Mouse (Mus musculus): Measurements from ENCODE around the gene Pla2g16. TPM values are rescaled to one million over a fixed set of nuclear protein-coding genes. Genes with fewer than 3 reads are reported as not detected.

The Pla2g16 gene
- polyA plus RNA-seq (2015; fragmentation: Nextera tagmentation; extraction: Ambion mirVana), result 4.8 and 5.7 TPM in 2 replicates

DNA sequence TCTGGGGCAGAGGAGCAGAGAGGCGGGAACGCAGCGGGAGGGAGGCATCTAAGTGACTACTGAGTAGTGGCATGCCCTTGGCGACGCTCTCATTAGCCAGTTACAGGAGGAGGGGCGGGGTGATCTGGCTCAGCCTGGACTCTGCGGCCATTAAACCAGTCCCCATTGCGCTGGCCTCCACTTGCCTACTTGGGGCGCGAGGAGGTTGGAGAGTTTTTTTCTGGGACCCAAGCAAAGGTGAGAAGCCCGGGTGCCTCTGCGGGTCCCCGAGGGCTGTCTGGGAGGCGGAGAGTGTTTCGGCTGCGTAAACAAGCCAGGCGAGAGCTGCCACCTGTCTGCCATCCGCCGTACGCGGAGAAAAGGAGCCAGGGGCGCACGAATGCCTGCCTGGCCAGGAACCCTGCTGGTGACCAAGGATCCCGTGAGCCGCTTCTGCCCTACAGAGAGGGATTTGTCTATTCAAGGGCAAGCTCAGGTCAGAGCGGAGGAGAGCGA, at the start of gene Pla2g16:
Gene Pla2g16, plus strand, starts transcription at position 132 of the 495 bp plus-strand sequence.
- no peaks in the 10 kb centered on the region for H3K36me3 ChIP-seq
- H3K4me2 ChIP-seq, result peak within 1 kb of the TSS; percentile 71
- H3K9me3 ChIP-seq, result no peaks in the 10 kb centered on the region
- H3K4me1 ChIP-seq (replicated peaks), result peaks cover 8% of the 10 kb centered on the region
- 0 out of 2 replicates have a peak, but pooled peaks cover 6% of the 10 kb centered on the region for H3K27me3 ChIP-seq
- WGBS, result under 1% methylated on average over 27 of the region's 27 CpGs
- H3K9ac ChIP-seq, result no peak within 1 kb of the TSS
- H3K4me3 ChIP-seq, result peak within 1 kb of the TSS; percentile 41
- no peak within 1 kb of the TSS for H3K27ac ChIP-seq (replicated peaks)
- peak; percentile 74; the same call in 1 of the 2 replicates for ATAC-seq (ENCODE audit: low FRiP score, low read depth)

GRCm38 (mm10) chr19:7508026-7508425, 49.2 kb upstream of the Pla2g16 start:
- H3K36me3 ChIP-seq, result peaks cover 6% of the 10 kb centered on the region
- no peak overlapping the region for H3K9ac ChIP-seq
- H3K27ac ChIP-seq (replicated peaks), result no peak overlapping the region
- H3K27me3 ChIP-seq, result no peaks in the 10 kb centered on the region
- no peaks in the 10 kb centered on the region for H3K9me3 ChIP-seq
- no peak overlapping the region for H3K4me3 ChIP-seq
- ATAC-seq (ENCODE audit: low FRiP score, low read depth), result no peak
- WGBS, result 77% methylated on average over 4 of the region's 4 CpGs
- no peaks in the 10 kb centered on the region for H3K4me1 ChIP-seq (replicated peaks)
- H3K4me2 ChIP-seq, result no peak overlapping the region

DNA sequence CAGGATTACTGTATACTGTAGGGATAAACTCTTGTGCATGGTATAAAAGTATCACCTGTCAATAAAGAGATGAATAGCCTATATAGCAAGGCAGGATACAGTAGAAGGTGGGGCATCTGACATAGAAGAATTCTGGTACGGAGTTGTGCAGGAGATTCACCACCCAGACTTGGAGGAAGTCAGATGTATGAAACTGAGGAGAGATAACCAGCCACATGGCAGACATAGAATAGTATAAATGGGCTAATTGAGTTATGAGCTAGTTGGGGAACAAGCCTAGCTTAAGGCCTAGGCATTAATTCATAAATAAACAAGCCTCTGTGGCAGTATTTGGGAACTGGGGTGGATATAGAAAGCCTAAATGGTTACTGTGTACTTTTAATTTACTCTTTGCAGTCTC, 40.8 kb upstream of the Pla2g16 start:
- Histone ChIP-seq H3K4me1 (replicated peaks) (no peaks in the 10 kb centered on the region), H3K27me3 (no peaks in the 10 kb centered on the region), H3K9me3 (no peaks in the 10 kb centered on the region), H3K9ac (no peak overlapping the region), H3K36me3 (peaks cover 14% of the 10 kb centered on the region; the same call in 1 of the 2 replicates), H3K4me3 (no peak overlapping the region), H3K4me2 (no peak overlapping the region), H3K27ac (replicated peaks) (no peak overlapping the region)
- no peak for ATAC-seq (ENCODE audit: low FRiP score, low read depth)
- WGBS, result 98% methylated on average over 1 of the region's 1 CpGs

- 95% methylated on average over 3 of the region's 3 CpGs for WGBS
- H3K4me1 ChIP-seq (replicated peaks), result no peaks in the 10 kb centered on the region
- H3K4me3 ChIP-seq, result no peak overlapping the region
- no peaks in the 10 kb centered on the region for H3K27me3 ChIP-seq
- H3K27ac ChIP-seq (replicated peaks), result no peak overlapping the region
- peaks cover 40% of the 10 kb centered on the region for H3K36me3 ChIP-seq
- H3K9me3 ChIP-seq, result no peaks in the 10 kb centered on the region
- no peak overlapping the region for H3K9ac ChIP-seq
- H3K4me2 ChIP-seq, result no peak overlapping the region
- ATAC-seq (ENCODE audit: low FRiP score, low read depth), result no peak
These were observed 35.6 kb upstream of the Pla2g16 start for GRCm38 (mm10) chr19:7521619-7522018.

DNA sequence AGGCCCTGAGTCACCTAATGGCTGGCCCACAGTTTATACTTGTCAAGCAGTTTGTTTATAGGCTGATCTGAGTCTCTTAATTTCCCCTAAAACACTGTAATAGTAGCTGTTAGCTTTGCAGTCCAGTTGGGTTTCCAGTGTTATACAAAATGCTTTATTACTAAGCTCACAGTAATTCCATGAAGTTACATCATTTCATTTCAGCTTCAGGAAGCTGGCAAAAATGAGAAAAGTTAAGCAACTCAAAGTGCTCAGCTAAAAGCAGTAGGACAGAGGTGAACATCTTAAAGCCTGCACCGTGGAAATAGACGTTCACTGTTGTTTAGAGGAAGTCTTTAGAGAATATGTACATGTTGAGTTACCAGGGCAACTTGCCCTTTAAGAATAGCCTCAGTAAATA, 34.4 kb upstream of the Pla2g16 start:
- no peak overlapping the region for H3K9ac ChIP-seq
- peaks cover 38% of the 10 kb centered on the region for H3K36me3 ChIP-seq
- no peak for ATAC-seq (ENCODE audit: low FRiP score, low read depth)

DNA sequence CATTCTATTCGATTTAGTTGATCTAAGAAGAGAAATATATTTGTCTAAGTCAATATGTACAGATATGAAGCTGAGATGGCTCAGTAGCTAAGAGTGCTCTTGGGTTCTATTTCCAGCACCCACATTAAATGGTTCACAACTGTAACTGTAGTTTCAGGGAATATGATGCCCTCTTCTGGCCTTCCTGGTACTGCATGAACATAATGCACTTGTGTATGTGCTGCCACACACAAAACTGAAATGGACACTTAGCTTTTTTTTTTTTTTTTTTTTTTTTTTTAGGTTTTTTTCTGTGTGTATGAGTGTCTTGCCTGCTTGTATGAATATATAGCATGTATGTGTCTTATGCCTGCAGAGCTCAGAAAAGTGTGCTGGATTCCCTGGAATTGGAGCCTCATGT, 34.0 kb upstream of the Pla2g16 start:
- WGBS, result 95% methylated on average over 1 of the region's 1 CpGs
- no peaks in the 10 kb centered on the region for H3K9me3 ChIP-seq
- ATAC-seq (ENCODE audit: low FRiP score, low read depth), result no peak
- no peak overlapping the region for H3K4me2 ChIP-seq
- no peak overlapping the region for H3K27ac ChIP-seq (replicated peaks)
- H3K4me3 ChIP-seq, result no peak overlapping the region
- no peak overlapping the region for H3K9ac ChIP-seq
- H3K27me3 ChIP-seq, result no peaks in the 10 kb centered on the region
- peaks cover 36% of the 10 kb centered on the region for H3K36me3 ChIP-seq
- no peaks in the 10 kb centered on the region for H3K4me1 ChIP-seq (replicated peaks)

More for the DNA sequence above, 34.4 kb upstream of the Pla2g16 start:
- Histone ChIP-seq H3K4me1 (replicated peaks) (no peaks in the 10 kb centered on the region), H3K27me3 (no peaks in the 10 kb centered on the region), H3K4me2 (no peak overlapping the region), H3K4me3 (no peak overlapping the region), H3K9me3 (no peaks in the 10 kb centered on the region), H3K27ac (replicated peaks) (no peak overlapping the region)
- 96% methylated on average over 2 of the region's 2 CpGs for WGBS

DNA sequence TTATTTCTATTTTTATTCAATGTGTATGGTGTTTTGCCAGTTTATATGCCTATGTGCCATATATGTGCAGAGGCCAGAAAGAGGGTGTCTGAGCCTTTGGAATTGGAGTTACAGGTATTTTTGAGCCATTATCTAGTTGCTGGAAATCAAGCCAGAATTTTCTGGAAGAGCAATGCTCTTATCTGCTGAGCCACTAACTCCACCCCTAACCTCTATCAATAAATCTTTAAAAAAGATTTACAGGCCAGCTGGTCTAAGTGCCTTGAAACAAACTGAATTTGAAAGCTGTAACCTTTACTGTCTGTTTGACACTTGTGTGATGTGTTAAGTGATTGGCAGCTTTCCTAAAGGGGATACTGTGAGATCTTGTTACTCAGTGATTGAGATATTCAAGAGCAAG, 33.5 kb upstream of the Pla2g16 start:
- Histone ChIP-seq H3K36me3 (peaks cover 32% of the 10 kb centered on the region), H3K4me1 (replicated peaks) (no peaks in the 10 kb centered on the region), H3K4me3 (no peak overlapping the region), H3K4me2 (no peak overlapping the region), H3K27me3 (no peaks in the 10 kb centered on the region), H3K27ac (replicated peaks) (no peak overlapping the region), H3K9ac (no peak overlapping the region), H3K9me3 (no peaks in the 10 kb centered on the region)
- no peak for ATAC-seq (ENCODE audit: low FRiP score, low read depth)

GRCm38 (mm10) chr19:7524879-7525278, 32.4 kb upstream of the Pla2g16 start:
- H3K36me3 ChIP-seq, result peaks cover 35% of the 10 kb centered on the region
- no peaks in the 10 kb centered on the region for H3K27me3 ChIP-seq
- H3K4me3 ChIP-seq, result no peak overlapping the region
- H3K9ac ChIP-seq, result no peak overlapping the region
- no peak overlapping the region for H3K4me2 ChIP-seq
- H3K4me1 ChIP-seq (replicated peaks), result no peaks in the 10 kb centered on the region
- no peaks in the 10 kb centered on the region for H3K9me3 ChIP-seq
- H3K27ac ChIP-seq (replicated peaks), result no peak overlapping the region
- no peak for ATAC-seq (ENCODE audit: low FRiP score, low read depth)
- 83% methylated on average over 3 of the region's 3 CpGs for WGBS

- peak; percentile 82 for ATAC-seq (ENCODE audit: low FRiP score, low read depth)
- Histone ChIP-seq H3K4me3 (no peak overlapping the region), H3K9ac (no peak overlapping the region), H3K4me1 (replicated peaks) (no peaks in the 10 kb centered on the region), H3K36me3 (peaks cover 34% of the 10 kb centered on the region), H3K9me3 (no peaks in the 10 kb centered on the region), H3K27me3 (no peaks in the 10 kb centered on the region), H3K27ac (replicated peaks) (no peak overlapping the region), H3K4me2 (no peak overlapping the region)
- 54% methylated on average over 7 of the region's 7 CpGs for WGBS
These were observed 28.4 kb upstream of the Pla2g16 start for GRCm38 (mm10) chr19:7528639-7529428.

DNA sequence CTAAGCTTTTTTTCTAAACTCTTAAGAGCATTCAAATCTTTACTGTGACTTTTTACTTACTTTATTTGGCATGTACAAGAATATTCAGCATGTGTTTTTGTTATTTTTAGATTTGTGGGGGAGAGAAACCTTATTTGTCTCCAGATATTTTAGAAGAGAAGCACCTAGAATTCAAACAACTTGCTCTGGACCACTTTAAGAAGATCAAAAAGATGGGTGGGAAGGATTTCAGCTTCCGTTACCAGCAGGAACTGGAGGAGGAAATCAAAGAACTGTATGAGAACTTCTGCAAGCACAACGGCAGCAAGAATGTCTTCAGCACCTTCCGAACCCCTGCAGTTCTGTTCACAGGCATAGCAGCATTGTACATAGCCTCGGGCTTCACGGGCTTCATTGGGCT, 25.4 kb upstream of the Pla2g16 start:
- peaks cover 27% of the 10 kb centered on the region for H3K36me3 ChIP-seq
- H3K27ac ChIP-seq (replicated peaks), result no peak overlapping the region
- 90% methylated on average over 5 of the region's 5 CpGs for WGBS
- no peak overlapping the region for H3K9ac ChIP-seq
- no peaks in the 10 kb centered on the region for H3K27me3 ChIP-seq
- H3K9me3 ChIP-seq, result no peaks in the 10 kb centered on the region
- ATAC-seq (ENCODE audit: low FRiP score, low read depth), result no peak
- H3K4me2 ChIP-seq, result no peak overlapping the region
- no peaks in the 10 kb centered on the region for H3K4me1 ChIP-seq (replicated peaks)
- H3K4me3 ChIP-seq, result no peak overlapping the region

- no peaks in the 10 kb centered on the region for H3K9me3 ChIP-seq
- WGBS, result 50% methylated on average over 5 of the region's 5 CpGs
- H3K36me3 ChIP-seq, result peaks cover 27% of the 10 kb centered on the region
- no peak overlapping the region for H3K27ac ChIP-seq (replicated peaks)
- no peak for ATAC-seq (ENCODE audit: low FRiP score, low read depth)
- H3K4me1 ChIP-seq (replicated peaks), result no peaks in the 10 kb centered on the region
- H3K9ac ChIP-seq, result no peak overlapping the region
- H3K27me3 ChIP-seq, result no peaks in the 10 kb centered on the region
- H3K4me2 ChIP-seq, result no peak overlapping the region
- no peak overlapping the region for H3K4me3 ChIP-seq
These were observed 23.4 kb upstream of the Pla2g16 start for GRCm38 (mm10) chr19:7533891-7534290.

DNA sequence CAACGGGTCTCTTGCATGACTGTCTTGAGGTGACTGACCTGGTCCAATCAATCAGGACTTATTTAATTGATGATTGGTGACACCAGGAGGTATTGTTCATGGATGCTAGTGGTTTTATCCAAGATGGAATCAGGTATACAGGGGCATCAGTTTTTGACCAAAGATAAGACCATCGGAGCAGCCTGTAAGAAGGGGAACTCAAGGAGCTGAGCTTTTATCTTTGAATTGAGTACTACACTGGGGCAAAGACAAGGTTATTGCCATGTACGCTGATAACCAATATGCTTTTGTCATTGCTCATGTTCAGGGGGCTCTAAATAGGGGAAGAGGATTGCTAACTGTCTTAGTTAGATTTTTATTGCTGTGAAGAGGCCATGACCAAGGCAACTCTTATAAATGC, 8.3 kb upstream of the Pla2g16 start:
- H3K27ac ChIP-seq (replicated peaks), result no peak overlapping the region
- H3K27me3 ChIP-seq, result no peaks in the 10 kb centered on the region
- H3K4me2 ChIP-seq, result no peak overlapping the region
- no peaks in the 10 kb centered on the region for H3K4me1 ChIP-seq (replicated peaks)
- 91% methylated on average over 3 of the region's 3 CpGs for WGBS
- H3K36me3 ChIP-seq, result no peaks in the 10 kb centered on the region
- no peak overlapping the region for H3K9ac ChIP-seq
- no peaks in the 10 kb centered on the region for H3K9me3 ChIP-seq
- ATAC-seq (ENCODE audit: low FRiP score, low read depth), result no peak
- no peak overlapping the region for H3K4me3 ChIP-seq

Data from hindbrain, embryonic 15.5 days (tissue).